Mouse (Mus musculus): Measurements from ENCODE around the gene C1galt1.
A peak's percentile ranks its signal among the peaks of the same experiment; 100 is the strongest.

The C1galt1 gene

DNA sequence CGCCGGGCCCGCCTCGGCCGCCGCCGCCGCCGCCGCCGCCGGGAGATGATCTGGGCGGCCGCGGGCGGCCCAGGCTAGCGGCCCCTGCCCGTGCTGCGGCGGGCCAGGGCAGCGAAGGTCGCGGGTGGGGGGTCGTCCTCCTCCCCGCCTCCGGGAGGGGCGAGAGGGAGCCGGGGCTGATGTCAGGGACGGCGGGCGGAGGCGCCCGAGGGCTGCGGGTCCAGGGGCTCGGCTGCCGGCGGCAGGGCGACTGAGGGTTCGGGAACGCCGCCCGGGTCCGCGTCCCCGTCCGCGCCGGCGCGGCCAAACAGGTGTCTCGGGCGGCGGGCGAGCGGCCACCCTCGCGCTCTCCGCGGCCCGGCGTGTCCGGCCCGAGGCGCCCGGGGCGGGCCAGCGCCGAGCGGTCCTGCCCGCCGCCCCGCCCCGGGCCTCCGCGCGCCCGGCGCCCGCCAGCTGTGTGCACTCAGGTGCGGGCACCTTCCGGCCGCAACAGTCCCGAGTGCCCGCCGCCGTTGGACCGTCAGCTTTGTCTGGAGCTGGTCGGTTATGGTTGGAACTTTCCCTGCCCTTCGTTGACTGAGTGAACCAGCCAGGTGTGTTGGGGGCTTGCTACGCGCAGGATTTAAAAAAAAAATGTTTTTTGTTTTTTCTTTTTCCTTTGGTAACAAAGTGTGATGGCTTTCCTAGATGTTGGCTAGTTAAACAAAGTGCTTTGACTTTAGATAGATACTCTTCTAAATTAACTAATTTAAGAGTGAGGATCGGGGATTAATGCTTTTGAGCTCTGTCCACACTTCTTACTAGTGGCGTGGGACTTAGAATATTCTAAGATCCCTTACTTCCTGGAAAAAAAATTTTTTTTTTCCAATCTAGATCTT is at the start of gene C1galt1:
TSS of gene C1galt1 (plus strand) at position 41 of the 878 bp plus-strand sequence.
- peak; percentile 53 for DNase-seq

DNA sequence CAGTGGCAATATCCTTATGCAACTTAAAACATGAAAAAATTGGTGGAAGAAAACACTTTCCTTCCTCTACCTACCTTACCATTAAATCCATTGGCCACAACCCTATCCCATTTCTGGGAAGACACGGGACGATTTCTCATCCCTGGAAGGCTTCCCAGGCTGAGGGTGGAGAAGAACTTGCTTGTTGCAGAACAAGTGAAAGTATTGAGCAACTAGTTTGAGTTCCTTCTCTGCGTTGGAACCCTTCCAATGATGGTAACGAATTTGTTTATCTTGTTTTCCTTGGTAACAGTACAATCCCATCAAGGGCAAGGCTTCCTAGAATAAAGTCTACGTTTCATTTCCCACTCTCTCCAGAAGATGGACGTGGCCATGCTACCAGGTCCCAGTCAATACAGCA is 44.7 kb upstream of the C1galt1 start:
- peak; percentile 26 for DNase-seq

DNA sequence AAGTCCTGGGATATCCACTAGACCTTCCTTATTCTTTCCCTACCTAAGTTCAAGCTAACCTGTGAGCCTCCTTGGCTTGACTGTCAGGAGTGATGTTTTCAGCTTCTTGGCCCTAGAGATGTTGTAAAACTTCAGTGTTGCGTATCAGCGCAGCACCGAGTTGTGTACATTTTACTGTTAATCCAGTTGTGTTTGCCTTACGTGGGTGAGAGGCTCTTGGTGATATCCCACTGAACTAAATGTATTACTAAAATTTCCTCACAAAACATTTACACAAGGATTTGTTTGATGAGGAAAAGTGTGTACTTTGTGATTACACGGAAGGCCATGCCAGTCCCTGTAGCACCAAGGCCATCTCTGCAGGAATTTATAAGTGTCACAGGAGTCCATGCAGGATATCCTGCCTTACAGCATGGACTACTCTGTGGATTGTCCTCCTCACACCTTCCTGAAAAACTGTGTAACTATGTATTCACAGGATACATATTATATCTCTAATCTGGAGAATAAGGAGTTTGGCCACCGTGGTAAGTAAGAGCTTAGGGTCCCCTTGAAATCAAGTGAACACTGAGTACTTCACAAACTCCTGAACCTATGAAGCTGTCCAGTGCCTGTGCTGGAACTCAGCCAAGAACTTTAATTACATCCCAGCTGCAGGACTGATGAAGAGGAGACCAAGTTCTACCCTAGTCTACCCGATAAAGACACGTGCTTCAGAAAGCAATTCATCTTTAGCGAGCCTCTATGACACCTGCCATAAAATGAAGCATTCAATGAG is 40.7 kb upstream of the C1galt1 start:
- no peak for DNase-seq

DNA sequence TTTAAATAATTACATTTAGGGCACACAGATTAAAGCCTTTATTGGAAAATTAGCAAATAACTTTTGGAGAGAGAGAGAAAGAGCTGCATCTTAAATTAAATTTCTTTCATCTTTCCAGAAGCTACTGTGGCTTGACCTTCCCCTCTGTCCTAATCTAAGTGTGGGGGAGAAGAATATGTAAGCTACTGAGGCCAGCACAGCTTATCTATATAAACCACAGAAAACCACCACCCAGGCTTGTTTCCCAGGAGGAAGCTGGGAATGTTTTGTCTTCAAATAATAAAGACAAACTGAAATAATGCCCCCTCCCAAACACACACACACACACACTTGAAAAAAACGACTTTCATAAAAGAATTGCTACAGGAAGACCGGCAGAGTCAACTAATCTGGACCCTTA is 30.5 kb upstream of the C1galt1 start:
- no peak for DNase-seq

DNA sequence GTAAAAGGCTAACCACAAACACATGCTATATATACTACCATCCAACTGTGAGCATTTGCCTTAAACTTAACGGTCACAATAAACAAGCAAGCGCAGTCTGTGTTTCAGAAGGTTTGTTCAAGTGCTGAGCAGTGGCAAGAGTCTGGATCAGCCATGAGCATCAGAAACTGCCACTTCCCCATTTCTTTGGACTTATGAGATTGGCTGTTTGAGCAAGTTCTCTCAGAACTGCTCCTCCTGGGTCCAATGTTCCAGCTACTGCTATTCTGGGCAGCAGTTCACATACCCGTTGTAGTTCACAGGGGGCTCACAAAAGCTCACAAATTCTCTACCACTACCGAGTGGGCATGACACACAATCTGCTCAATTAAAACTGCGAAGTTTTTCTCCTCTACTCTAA is 28.4 kb upstream of the C1galt1 start:
- no peak for DNase-seq

DNA sequence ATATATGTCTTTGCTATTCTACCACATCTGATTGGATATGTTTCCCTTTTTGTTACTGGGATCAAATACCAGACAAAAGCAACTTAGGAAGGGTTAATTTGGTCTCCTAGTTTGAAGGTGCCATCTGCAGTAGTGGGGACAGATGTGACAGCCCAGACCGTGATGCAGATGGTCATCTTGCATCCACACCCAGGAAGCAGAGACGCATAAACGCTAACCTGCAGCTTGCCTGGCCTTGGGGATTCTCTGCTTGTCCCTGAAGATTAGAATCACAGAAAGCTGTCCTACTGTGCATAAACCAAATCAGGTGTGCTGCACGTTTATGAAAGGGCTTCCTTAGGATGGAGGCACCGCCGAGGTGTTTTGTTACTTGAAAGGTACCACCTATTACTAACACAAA is 22.0 kb upstream of the C1galt1 start:
- no peak for DNase-seq

DNA sequence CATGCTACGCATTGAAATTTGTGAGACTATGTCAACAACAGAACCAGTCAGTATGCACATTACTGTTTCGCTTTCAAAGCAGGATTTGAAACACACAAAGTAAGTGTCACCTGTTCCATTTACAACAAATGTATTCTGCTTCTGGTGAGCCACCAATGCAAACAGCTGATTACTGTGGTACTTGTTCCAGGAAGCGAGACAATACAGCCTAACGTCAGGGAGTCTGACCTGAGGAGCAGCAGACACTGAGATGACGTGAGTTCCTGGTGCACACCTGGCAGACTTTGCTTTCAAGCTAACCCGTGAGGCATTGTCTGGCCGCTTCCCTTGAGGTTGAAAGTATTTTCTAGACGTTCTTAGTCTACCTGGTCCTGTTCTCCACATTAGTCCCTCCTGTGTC is 13.8 kb upstream of the C1galt1 start:
- no peak for DNase-seq

DNA sequence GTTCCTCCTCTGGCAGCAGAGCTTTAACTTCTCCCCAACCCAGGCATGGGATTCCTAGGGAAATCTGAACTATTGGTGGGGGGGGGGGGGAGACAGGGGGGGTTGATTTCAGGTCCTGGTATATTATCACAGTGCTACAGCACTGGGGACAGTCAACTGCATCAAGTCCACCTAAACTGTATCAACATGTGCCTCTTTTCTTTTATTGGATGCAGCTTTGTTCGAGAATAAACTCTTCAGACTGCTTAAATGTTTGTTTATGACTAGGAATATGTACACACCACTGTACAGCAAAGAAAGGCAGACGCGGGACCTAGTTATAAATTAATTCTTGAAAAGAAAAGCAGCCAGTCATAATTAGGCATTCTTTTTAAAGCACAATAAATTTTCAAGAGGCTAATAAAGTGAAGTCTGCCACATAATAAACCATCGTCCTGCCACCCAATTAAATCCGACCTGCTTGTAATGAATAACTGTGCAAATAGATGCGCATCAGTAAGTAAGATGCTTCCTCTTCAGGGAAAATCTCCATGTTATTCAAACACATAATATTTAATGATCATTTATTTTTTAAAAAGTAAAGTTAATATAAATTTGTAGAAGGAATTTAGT is 12.0 kb upstream of the C1galt1 start:
- no peak for DNase-seq

DNA sequence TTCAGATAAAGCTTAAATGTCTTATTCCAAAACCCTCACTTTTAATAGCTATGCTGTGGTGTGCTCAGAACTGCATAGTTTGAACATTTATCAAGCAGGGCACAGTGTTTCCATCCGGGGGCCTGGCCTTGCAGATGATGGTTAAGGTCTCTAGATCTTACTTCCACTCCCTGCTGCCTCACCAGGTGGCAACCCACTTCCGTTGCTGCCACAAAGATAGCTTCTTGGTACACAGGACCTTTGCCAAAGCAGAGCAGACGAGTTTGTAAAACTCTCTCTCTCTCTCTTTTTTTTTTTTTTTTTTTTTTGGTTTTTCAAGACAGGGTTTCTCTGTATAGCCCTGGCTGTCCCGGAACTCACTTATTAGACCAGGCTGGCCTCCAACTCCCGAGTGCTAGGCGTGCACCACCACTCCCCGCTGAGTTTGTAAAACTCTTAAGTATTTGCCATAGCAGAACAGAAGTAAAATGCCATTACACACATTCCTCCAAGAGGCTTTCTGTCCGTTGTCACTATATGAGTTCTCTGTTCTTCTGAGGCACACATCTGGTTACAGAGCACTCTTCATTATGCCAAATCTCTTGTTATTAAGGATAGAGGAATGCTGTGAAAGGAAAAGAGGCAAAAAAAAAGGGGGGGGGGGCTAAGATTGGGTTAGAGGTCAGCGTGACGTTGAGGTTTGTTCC is 773 bp upstream of the C1galt1 start:
- DNase-seq: peak; percentile 8

DNA sequence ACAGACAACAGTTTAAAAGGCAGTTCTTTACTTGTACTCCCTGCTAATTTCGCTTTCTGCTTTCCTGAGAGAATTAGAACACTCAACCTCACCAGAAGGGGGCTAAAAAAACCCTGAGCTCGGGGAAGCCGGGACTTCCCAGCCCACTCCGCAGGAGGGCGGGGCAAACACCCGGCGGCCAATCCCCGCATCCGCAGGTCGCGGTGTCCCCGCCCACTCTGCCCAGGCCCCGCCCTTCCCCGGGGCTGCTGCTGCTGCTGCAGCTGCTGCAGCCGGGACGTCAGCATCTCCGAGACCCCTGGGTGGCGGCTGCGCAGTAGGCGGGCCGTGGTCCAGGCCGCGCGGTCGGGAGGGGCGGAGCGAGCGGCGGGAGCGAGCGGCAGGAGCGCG is 235 bp upstream of the C1galt1 start:
- peak; percentile 99 for DNase-seq

DNA sequence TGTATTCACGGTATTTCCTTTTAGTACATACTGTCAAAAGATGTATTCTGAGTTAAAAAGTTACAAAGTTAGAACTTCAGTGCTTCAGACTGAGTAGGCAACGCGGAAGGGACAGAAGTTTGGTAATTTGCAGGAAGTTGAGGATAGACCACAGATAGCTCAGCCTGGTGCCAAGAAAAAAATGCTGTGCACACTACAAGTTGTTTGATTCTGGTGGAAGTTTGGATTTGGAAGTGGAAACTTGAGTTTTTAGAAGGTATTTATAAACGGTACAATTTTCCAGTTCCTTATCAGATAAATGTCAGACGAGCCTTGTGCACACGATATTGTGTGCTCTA is 1.0 kb downstream of the C1galt1 start:
- no peak for DNase-seq

DNA sequence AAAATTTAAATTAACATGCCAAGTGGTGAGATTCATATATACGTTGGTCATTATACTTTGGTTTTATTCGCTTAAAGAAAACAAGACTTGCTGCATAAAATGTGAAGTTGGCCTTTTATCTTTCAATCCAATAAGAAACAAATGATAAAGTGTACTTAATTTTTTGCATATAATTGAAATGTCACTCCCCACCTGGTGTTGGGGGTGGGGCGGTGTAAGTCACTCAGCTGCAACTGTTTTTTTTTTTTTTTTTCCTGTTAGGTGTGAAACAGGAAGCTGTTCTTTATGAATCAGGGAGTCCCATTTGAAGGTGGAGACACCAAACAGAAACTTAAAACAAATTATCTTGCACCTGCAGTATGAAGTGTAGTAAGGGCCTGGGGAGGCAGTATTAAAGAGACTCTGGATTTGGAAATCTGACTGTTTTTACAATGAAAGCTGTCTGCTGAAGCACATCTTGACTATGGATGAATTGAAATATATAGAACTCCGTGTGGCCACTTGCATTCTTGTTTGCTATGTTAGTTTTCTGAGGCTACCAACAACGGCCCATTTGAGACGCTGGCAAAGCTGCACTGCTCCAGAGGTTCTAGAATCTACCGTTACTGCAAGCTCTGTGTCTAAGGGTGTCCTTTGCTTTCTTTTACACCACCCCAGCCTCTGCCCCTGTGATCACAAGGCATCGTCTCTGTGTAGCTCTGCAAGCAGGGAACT is 2.2 kb downstream of the C1galt1 start:
- no peak for DNase-seq

DNA sequence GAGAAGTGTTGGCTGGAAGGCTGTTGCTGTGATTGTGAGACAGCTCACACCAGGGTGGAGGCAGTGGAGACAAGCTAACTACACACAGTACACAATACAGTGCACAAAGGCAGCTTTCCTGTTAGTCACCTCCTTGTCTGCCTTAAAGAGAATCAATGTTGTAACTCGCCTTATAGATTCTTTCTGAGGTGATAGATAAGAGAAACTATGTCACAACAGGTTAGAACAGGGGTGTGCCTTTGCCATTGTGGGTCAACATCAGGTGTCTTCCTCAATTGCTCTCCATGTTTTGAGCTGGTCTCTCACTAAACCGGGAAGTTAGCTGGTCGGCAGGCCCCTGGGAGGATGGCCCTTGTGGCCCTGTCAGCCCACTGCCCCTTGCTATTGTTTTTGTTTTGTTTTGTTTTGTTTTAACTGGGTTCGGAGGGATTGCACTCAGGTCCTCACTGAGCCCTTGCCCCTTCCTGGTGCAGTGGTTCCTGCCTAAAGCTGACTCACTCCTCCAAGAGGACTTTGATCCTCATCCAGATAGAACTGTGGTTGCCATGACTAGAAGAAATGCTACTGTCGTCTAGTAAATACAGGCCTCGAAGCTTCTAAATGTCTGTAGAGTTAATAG is 3.4 kb downstream of the C1galt1 start:
- DNase-seq: no peak

DNA sequence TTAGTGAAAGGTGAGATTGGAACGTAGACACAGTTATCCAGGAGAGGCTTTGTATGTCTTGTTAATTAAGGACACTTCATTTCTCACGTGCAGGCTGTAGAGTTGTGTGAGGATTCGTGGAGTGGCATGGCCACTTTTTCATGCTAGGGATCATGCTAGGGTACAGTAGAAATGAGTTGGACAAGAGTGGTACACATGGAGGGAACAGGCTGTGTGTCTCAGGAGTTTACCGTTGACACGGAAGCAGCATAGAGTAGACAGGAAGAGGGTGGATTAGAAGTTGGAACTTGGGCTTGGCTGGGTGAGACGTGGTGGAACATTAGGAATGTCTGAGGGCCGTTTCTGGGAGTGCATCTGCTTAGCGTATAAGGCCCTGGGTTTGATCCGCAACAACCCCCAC is 4.1 kb downstream of the C1galt1 start:
- DNase-seq: no peak

DNA sequence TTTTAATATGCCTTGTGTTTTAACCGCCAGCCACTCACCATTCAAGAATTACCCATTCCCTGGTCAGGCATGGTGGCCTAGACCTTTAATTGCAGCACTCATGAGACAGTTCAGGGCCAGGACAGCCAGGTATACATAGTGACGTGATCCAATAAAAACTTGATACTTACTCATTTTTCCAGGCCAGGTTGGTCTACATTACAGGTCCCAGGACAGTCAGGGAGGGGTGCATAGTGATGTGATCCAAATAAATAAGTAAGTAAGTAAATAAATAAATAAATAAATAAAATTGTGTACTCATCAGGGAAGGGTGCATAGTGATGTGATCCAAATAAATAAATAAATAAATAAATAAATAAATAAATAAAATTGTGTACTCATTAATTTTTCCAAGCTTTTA is 6.4 kb downstream of the C1galt1 start:
- DNase-seq: no peak

DNA sequence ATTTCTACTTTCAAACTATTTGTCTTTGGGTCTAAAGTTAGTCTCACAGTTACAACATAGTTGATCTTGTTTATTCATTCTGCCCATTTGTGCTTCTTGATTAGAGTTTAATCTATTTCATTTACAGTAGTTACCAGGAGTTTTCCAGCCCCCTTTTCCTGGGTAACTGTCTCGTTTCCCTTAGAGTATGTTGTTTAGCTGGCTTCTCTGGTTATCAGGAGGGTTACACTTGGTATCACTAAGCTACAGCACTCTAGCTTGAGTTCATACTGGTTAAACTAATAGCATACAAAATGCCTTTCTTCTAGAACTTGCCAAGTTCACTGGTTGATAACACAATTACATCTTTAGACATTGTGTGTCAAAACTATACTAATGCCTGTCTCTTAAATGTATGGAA is 8.3 kb downstream of the C1galt1 start:
- DNase-seq: no peak

DNA sequence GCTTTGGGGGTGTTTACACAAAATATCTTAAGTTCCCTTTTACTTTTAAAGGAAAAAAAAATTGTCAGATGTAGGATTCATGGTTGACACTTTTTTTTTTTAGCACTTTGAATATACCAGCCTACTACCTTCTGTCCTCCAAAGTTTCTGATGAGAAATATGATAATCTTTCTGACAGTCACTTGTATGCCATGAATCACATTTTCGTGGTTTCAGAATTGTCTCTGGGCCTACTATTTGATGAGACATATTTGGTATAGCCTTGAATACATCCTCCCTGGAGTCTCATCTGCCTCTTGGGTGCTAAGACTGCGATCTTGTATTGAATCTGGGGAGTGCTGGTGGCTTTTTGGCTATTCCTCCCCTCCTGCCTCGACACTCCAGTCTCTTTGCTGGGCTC is 8.8 kb downstream of the C1galt1 start:
- DNase-seq: no peak

DNA sequence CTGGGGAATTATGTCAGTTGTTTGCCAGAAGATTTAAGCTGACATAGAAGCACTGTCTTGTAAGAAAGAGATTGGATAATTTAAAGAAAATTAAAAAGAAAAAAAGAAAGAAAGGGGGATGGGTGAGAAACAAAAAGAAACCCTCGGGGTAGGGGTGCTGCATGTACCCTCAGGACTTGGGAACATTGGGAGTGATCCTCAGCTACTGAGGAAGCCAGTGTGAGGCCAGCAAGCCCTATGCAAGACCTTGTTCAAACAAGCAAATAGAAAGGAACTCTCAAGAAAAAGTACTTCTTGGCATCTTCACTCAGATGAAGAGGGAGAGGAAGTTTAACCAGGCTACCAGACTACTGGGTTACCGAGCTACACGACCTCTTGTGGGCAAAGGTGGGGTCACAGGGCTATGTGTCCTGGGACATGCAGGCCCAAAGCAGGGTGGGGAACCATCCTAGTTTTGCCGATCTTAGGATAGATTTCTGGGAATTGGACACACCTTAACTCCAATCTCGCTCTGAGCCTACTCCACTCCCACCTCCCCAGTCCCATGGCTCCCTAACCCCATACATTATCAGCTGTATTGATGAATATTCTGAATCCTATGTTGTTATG is 12.1 kb downstream of the C1galt1 start:
- DNase-seq: peak; percentile 50

DNA sequence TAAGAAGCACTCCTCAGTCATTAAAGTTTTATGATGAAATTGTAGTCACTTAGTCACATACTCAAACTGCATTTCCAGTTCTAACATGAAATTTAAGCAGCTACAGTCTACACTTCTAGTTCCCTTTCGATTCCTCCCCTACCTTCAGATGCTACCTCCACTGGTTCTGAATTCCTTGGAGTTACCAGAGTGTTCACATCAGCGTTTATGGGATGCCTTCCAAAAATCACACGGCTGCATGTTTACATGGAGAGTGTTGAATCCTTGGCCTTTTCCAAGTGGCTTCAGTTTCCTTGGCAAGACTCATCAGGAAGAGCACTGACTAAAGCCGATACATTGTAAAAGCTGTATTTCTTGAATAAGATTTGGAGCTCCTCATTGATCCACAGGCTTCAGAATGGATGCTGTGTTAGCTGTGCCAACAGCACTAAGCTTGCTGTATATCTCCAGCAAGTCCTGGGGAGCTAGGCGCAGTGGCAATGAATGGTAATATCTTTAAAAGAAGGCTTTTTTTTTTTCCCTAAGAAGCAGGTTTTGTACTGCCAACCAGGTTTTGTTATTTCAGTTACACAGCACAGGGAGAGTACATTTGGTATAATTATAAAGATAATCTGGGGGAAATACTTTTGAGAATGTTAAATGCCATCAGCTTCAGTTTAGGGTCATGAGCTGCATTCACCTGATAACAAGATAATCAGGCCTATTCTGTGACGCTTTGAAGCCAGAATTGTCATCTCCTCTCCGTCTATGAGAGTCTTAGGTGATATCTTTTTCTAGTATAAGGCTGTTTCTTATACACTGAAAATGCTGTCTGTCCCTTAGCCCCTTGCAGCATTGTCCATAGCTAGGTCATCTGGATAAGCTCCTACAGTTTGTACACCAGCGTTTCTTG is 13.0 kb downstream of the C1galt1 start:
- DNase-seq: peak; percentile 73

DNA sequence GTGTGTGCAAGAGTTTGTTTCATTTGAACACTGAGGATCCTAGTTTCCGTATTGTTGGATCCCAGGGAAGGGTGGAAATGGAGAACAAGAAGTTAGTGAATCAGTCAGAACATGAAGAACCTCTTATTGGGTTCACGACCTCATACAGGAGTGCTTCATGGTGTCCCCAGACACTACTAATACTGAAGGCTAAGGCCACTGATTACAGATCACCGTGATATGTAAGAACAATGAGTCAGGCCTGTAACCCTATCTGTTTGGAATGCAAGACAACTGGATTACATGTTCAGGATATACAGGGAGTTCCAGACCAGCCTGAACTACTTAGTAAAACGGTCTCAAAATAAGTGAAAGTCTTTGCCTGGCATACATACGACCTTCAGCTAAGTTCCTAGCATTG is 13.9 kb downstream of the C1galt1 start:
- no peak for DNase-seq

DNA sequence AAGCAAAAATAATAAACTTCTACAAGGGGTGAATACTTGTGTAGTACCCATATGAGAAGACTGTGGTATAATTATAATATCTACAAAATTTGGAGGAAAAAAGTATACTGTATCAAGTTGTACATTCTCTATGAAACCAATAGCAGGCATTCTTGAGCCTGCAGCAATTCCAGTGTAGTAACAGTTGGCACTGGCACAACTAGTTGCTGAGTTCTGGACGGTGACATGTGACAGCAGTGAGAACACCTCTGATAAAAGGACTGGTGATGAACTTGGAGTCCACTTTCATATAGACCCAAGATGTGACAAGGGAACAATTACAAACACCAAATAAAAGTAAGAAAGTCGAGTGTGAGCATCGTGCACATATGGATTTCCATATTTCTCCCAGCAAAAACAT is 14.5 kb downstream of the C1galt1 start:
- DNase-seq: no peak

Measured in lung, postnatal 10 days (tissue).